Mouse (Mus musculus): ENCODE results near the gene Cttnbp2. TPM values are rescaled to one million over a fixed set of nuclear protein-coding genes. Genes with fewer than 3 reads are reported as not detected.
"Not testable (repeated sequence)": the region's sequence is repeated elsewhere in the genome, so short reads cannot be mapped to it uniquely, and the experiment has no call there.

Gene Cttnbp2
- polyA plus RNA-seq, 1 experiment from 2014 or later, result 1.1 TPM

DNA sequence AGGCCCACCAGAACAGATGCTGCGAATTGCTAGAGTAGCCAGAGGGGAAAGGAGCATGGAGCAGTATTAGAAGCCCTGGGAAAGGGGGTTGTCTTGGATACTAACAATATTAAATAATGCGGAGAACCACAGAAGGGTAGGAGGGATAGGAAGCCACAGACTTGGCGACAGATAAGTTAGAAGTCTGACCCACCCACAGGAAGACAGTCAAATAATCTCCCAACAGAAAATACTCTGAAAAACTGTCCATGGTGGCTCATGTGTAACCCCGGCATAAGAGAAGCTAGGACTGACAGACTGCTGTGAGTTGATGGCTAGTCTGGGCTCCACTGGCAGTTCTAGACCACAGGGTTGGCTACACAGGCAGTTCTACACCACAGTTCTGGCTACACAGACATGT lies 98.7 kb downstream of the Cttnbp2 start:
- no peak overlapping the region for H3K4me2 ChIP-seq (ENCODE audit: low read depth, low read length)
- no peak overlapping the region for H3K9ac ChIP-seq (ENCODE audit: low read depth, low read length)
- H3K4me3 ChIP-seq (ENCODE audit: low read depth, low read length), result no peak overlapping the region
- H3K27ac ChIP-seq (ENCODE audit: low read length), result no peak overlapping the region
- ATAC-seq (ENCODE audit: low read depth), result 0 out of 2 replicates have a peak, but pooled peaks have one; percentile 19
- no peaks in the 10 kb centered on the region; the same call in 1 of the 2 replicates for H3K4me1 ChIP-seq (ENCODE audit: control insufficient read depth, low read depth, low read length)
- H3K36me3 ChIP-seq (ENCODE audit: control insufficient read depth, insufficient read depth), result no peaks in the 10 kb centered on the region
- no peaks in the 10 kb centered on the region for H3K9me3 ChIP-seq (replicated peaks; ENCODE audit: control insufficient read depth, low read length)
- 35% methylated on average over 4 of the region's 4 CpGs for WGBS (ENCODE audit: insufficient replicate concordance)
- H3K27me3 ChIP-seq (ENCODE audit: control insufficient read depth, insufficient read depth, low read depth, low read length), result no peaks in the 10 kb centered on the region

GRCm38 (mm10) chr6:18411505-18412225 lies 103.0 kb downstream of the Cttnbp2 start:
- no peak overlapping the region for H3K27ac ChIP-seq (ENCODE audit: low read length)
- peak; percentile 19; the same call in 1 of the 2 replicates for ATAC-seq (ENCODE audit: low read depth)
- H3K4me2 ChIP-seq (ENCODE audit: low read depth, low read length), result no peak overlapping the region
- H3K4me1 ChIP-seq (ENCODE audit: control insufficient read depth, low read depth, low read length), result no peaks in the 10 kb centered on the region; the same call in 1 of the 2 replicates
- H3K27me3 ChIP-seq (ENCODE audit: control insufficient read depth, insufficient read depth, low read depth, low read length), result no peaks in the 10 kb centered on the region
- no peak overlapping the region for H3K4me3 ChIP-seq (ENCODE audit: low read depth, low read length)
- H3K36me3 ChIP-seq (ENCODE audit: control insufficient read depth, insufficient read depth), result no peaks in the 10 kb centered on the region
- 48% methylated on average over 1 of the region's 1 CpGs for WGBS (ENCODE audit: insufficient replicate concordance)
- H3K9me3 ChIP-seq (replicated peaks; ENCODE audit: control insufficient read depth, low read length), result no peaks in the 10 kb centered on the region
- no peak overlapping the region for H3K9ac ChIP-seq (ENCODE audit: low read depth, low read length)

DNA sequence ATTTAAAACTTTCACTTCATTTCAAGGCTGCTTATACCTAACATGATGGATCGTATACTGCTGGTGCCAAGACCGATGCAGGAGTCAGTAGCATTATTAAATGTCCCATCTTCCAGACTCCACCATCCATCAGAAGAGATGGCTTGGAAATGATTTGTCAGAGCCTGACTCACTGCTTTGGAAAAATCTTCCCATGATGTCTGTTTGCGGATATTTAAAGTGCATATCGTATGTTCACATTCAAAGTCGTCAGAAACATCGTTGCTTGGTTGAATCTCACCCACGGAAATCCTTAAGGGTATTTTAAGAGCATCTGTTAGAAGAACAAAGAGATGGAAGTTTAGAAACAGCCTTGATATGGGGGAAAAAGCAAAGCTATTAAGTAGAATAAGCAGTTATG lies 106.2 kb downstream of the Cttnbp2 start:
- no peak overlapping the region for H3K9ac ChIP-seq (ENCODE audit: low read depth, low read length)
- H3K4me2 ChIP-seq (ENCODE audit: low read depth, low read length), result no peak overlapping the region
- no peak for ATAC-seq (ENCODE audit: low read depth)
- no peak overlapping the region for H3K4me3 ChIP-seq (ENCODE audit: low read depth, low read length)
- no peak overlapping the region for H3K27ac ChIP-seq (ENCODE audit: low read length)
- no peaks in the 10 kb centered on the region for H3K36me3 ChIP-seq (ENCODE audit: control insufficient read depth, insufficient read depth)
- H3K9me3 ChIP-seq (replicated peaks; ENCODE audit: control insufficient read depth, low read length), result no peaks in the 10 kb centered on the region
- H3K27me3 ChIP-seq (ENCODE audit: control insufficient read depth, insufficient read depth, low read depth, low read length), result no peaks in the 10 kb centered on the region
- H3K4me1 ChIP-seq (ENCODE audit: control insufficient read depth, low read depth, low read length), result no peaks in the 10 kb centered on the region
- 82% methylated on average over 7 of the region's 7 CpGs for WGBS (ENCODE audit: insufficient replicate concordance)

DNA sequence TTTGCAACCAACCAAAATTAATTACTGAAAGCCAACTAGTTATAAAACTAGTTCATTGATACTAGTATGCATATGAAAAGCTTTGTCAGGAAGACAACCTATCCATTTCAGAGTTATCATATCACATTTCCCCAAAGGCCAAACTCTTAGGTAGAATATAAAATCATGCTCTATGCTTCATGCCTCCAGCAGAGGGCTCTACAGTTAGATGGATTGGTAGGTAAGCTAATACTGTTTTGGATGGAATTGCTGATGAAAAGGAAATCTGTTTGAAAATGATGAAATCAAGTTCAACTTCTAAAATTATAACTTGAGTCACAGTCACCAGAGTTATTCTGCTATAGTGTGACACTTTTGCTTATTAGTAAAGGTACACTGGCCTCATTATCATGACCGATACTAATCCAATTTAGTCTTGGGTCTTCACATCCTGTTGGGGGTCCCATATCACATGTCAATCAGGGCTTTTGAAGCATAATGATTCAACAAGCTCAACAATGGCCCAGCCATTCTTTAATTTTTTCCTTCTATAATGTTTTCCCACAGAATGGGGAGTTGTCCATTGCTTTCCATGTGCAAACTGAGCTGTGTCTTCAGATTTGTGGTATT lies 113.5 kb downstream of the Cttnbp2 start:
- H3K4me3 ChIP-seq (ENCODE audit: low read depth, low read length), result no peak overlapping the region
- no peak overlapping the region for H3K27ac ChIP-seq (ENCODE audit: low read length)
- no peaks in the 10 kb centered on the region for H3K27me3 ChIP-seq (ENCODE audit: control insufficient read depth, insufficient read depth, low read depth, low read length)
- H3K4me1 ChIP-seq (ENCODE audit: control insufficient read depth, low read depth, low read length), result no peaks in the 10 kb centered on the region
- ATAC-seq (ENCODE audit: low read depth), result no peak
- 63% methylated on average over 1 of the region's 1 CpGs for WGBS (ENCODE audit: insufficient replicate concordance)
- no peaks in the 10 kb centered on the region for H3K36me3 ChIP-seq (ENCODE audit: control insufficient read depth, insufficient read depth)
- H3K9me3 ChIP-seq (replicated peaks; ENCODE audit: control insufficient read depth, low read length), result no peaks in the 10 kb centered on the region
- no peak overlapping the region for H3K9ac ChIP-seq (ENCODE audit: low read depth, low read length)
- no peak overlapping the region for H3K4me2 ChIP-seq (ENCODE audit: low read depth, low read length)

GRCm38 (mm10) chr6:18381380-18381779 lies 133.3 kb downstream of the Cttnbp2 start:
- no peaks in the 10 kb centered on the region for H3K36me3 ChIP-seq (ENCODE audit: control insufficient read depth, insufficient read depth)
- 65% methylated on average over 2 of the region's 2 CpGs for WGBS (ENCODE audit: insufficient replicate concordance)
- no peaks in the 10 kb centered on the region for H3K9me3 ChIP-seq (replicated peaks; ENCODE audit: control insufficient read depth, low read length)
- H3K4me3 ChIP-seq (ENCODE audit: low read depth, low read length), result no peak overlapping the region
- H3K27me3 ChIP-seq (ENCODE audit: control insufficient read depth, insufficient read depth, low read depth, low read length), result no peaks in the 10 kb centered on the region
- H3K4me2 ChIP-seq (ENCODE audit: low read depth, low read length), result no peak overlapping the region
- no peaks in the 10 kb centered on the region for H3K4me1 ChIP-seq (ENCODE audit: control insufficient read depth, low read depth, low read length)
- ATAC-seq (ENCODE audit: low read depth), result no peak
- no peak overlapping the region for H3K27ac ChIP-seq (ENCODE audit: low read length)
- H3K9ac ChIP-seq (ENCODE audit: low read depth, low read length), result no peak overlapping the region

DNA sequence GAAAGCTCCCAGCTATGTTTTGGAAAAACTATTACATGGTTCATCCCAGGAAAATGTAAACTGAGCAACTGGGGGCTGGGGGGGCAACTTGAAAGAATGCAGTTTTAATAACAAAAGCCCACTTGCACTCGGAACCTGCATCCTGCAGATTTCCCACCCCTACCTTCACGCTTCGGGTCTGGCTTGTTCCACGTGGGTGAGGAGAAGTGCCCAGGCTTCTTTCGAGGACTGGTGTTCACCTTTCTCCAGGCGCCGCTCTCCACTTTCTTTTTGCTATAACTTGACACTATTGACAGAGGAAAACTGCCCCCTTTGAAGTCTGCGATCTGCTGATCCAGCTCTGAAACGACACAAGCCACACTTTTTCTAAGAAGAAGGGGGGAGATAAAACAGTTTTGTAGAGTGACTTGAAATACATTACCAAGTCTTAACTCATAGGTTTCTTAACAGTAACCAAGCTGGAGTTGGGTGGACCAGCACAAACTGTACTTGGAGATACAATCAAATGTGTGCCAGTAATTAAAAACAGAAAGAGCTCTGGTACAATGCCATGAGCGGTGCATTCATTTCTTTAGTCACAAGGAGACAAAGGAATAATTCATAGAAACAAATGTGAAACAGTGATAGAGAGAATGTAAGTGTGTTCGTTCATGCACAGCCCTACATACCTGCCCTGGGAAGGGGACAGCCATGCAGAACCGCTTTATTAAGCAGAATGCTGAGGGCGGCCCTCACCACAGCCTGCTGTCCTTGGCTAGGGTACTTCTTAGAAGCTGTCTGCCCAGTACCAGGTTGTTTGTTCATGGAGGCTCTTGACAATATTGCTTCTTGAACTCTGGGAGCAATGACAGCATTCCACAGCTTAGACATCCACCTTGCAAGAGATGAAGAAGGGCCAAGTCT lies 134.1 kb downstream of the Cttnbp2 start:
- Histone ChIP-seq H3K4me3 (ENCODE audit: low read depth, low read length) (no peak overlapping the region), H3K27me3 (ENCODE audit: control insufficient read depth, insufficient read depth, low read depth, low read length) (no peaks in the 10 kb centered on the region), H3K27ac (ENCODE audit: low read length) (no peak overlapping the region), H3K36me3 (ENCODE audit: control insufficient read depth, insufficient read depth) (no peaks in the 10 kb centered on the region), H3K9ac (ENCODE audit: low read depth, low read length) (no peak overlapping the region), H3K4me1 (ENCODE audit: control insufficient read depth, low read depth, low read length) (no peaks in the 10 kb centered on the region), H3K9me3 (replicated peaks; ENCODE audit: control insufficient read depth, low read length) (no peaks in the 10 kb centered on the region), H3K4me2 (ENCODE audit: low read depth, low read length) (no peak overlapping the region)
- ATAC-seq (ENCODE audit: low read depth), result no peak
- 63% methylated on average over 13 of the region's 13 CpGs for WGBS (ENCODE audit: insufficient replicate concordance)

DNA sequence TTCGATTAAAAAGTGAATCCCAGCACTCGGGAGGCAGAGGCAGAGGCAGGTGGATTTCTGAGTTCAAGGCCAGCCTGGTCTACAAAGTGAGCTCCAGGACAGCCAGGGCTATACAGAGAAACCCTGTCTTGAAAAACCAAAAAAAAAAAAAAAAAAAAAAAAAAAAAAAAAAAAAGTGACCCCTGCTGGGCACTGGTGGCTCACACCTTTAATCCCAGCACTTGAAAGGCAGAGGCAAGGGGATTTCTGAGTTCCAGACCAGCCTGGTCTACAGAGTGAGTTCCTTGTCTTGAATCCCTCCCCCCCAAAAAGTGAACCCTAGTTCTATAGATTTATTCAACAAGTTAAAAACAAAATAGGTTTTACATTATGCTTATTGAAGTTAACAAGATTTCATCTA lies 136.9 kb downstream of the Cttnbp2 start:
- not testable (repeated sequence) for H3K9ac ChIP-seq (ENCODE audit: low read depth, low read length); H3K4me2 ChIP-seq (ENCODE audit: low read depth, low read length); H3K27me3 ChIP-seq (ENCODE audit: control insufficient read depth, insufficient read depth, low read depth, low read length); H3K4me3 ChIP-seq (ENCODE audit: low read depth, low read length); H3K27ac ChIP-seq (ENCODE audit: low read length); H3K9me3 ChIP-seq (replicated peaks; ENCODE audit: control insufficient read depth, low read length); ATAC-seq (ENCODE audit: low read depth); H3K4me1 ChIP-seq (ENCODE audit: control insufficient read depth, low read depth, low read length); H3K36me3 ChIP-seq (ENCODE audit: control insufficient read depth, insufficient read depth)
- 54% methylated on average over 2 of the region's 2 CpGs for WGBS (ENCODE audit: insufficient replicate concordance)

DNA sequence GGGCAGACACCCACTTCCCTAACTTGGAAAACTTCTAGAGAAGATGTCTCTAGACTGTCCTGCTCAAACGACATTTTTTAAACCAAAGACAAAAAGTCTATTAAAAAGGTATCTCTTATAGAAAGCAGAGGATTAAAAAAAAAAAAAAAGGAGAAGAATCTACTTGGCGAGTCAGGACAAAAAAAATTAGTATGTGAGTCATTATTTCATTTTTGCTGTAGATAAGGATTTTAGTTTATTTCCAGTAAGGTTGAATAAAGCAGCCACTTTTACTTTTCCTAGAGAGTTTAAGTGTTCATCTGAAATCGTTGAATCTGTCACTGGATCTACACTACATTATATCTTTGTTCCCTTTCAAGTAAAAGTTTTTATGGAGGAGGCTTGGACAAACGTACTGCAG lies 139.9 kb downstream of the Cttnbp2 start:
- no peak for ATAC-seq (ENCODE audit: low read depth)
- Histone ChIP-seq H3K27ac (ENCODE audit: low read length) (no peak overlapping the region), H3K4me3 (ENCODE audit: low read depth, low read length) (no peak overlapping the region), H3K9me3 (replicated peaks; ENCODE audit: control insufficient read depth, low read length) (no peaks in the 10 kb centered on the region), H3K36me3 (ENCODE audit: control insufficient read depth, insufficient read depth) (no peaks in the 10 kb centered on the region), H3K27me3 (ENCODE audit: control insufficient read depth, insufficient read depth, low read depth, low read length) (no peaks in the 10 kb centered on the region), H3K9ac (ENCODE audit: low read depth, low read length) (no peak overlapping the region), H3K4me2 (ENCODE audit: low read depth, low read length) (no peak overlapping the region), H3K4me1 (ENCODE audit: control insufficient read depth, low read depth, low read length) (no peaks in the 10 kb centered on the region)
- WGBS (ENCODE audit: insufficient replicate concordance), result 47% methylated on average over 4 of the region's 4 CpGs

DNA sequence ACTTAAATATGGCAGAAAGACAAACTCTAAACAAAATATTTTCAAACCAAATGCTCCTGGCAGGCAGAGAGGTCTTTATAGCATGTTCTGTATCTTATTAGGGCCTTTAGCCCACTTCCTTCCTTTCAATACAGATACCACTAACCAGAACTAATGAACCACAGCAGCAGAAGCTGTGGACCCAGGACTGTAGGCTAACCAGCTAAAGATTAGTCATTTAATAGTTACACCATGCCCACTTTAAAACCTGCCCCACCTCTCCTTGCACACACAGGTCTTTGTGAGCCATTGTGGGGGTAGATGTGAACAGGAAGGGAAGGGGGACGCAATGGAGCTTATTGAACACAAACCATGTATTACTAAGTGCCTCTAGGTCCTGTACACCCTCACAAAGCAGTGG lies 141.0 kb downstream of the Cttnbp2 start:
- H3K27ac ChIP-seq (ENCODE audit: low read length), result no peak overlapping the region
- H3K4me3 ChIP-seq (ENCODE audit: low read depth, low read length), result no peak overlapping the region
- H3K27me3 ChIP-seq (ENCODE audit: control insufficient read depth, insufficient read depth, low read depth, low read length), result no peaks in the 10 kb centered on the region
- H3K4me1 ChIP-seq (ENCODE audit: control insufficient read depth, low read depth, low read length), result no peaks in the 10 kb centered on the region
- H3K36me3 ChIP-seq (ENCODE audit: control insufficient read depth, insufficient read depth), result no peaks in the 10 kb centered on the region
- no peak overlapping the region for H3K9ac ChIP-seq (ENCODE audit: low read depth, low read length)
- ATAC-seq (ENCODE audit: low read depth), result no peak
- no peak overlapping the region for H3K4me2 ChIP-seq (ENCODE audit: low read depth, low read length)
- H3K9me3 ChIP-seq (replicated peaks; ENCODE audit: control insufficient read depth, low read length), result no peaks in the 10 kb centered on the region
- WGBS (ENCODE audit: insufficient replicate concordance), result 42% methylated on average over 1 of the region's 1 CpGs
